Mouse (Mus musculus) hindbrain, embryonic 14.5 days (tissue): ENCODE results near the gene Cox10. TPM values are rescaled to one million over a fixed set of nuclear protein-coding genes. Genes with fewer than 3 reads are reported as not detected.

Experiments used
- ATAC-seq: fragments of 200-750 bp; cut with Nextera tagmentation; 2 replicates; pipeline ENCODE4 v1.8.0; 2017; ENCODE audit warnings: moderate number of reproducible peaks, mild to moderate bottlenecking, moderate TSS enrichment, moderate library complexity; ENCODE audit not compliant: low FRiP score
- DNase-seq: peaks from one replicate; pipeline ENCODE4 v3.0.0-alpha.2; 2015; ENCODE audit warnings: low spot score
- H3K27ac ChIP-seq: fragments of 300-500 bp; sonication (generic); 2 replicates; pipeline ENCODE4 v1.5.1; 2014; ENCODE audit warnings: mild to moderate bottlenecking, moderate library complexity
- H3K27me3 ChIP-seq: fragments of 300-500 bp; sonication (generic); 2 replicates; pipeline ENCODE4 v1.6.1; 2014; ENCODE audit warnings: mild to moderate bottlenecking, low read length, mixed read lengths; ENCODE audit not compliant: control insufficient read depth, insufficient read depth
- H3K36me3 ChIP-seq: fragments of 300-500 bp; sonication (generic); replicated peaks from 2 replicates; pipeline ENCODE4 v1.6.1; 2014; ENCODE audit not compliant: control insufficient read depth, insufficient read depth
- H3K4me1 ChIP-seq: fragments of 300-500 bp; sonication (generic); replicated peaks from 2 replicates; pipeline ENCODE4 v1.6.1; 2014; ENCODE audit warnings: antibody characterized with exemption, low read length, mixed read lengths; ENCODE audit not compliant: control insufficient read depth, insufficient read depth
- H3K4me2 ChIP-seq: fragments of 300-500 bp; sonication (generic); replicated peaks from 2 replicates; pipeline ENCODE4 v1.6.1; 2014; ENCODE audit warnings: mild to moderate bottlenecking, moderate library complexity
- H3K4me3 ChIP-seq: fragments of 300-500 bp; sonication (generic); replicated peaks from 2 replicates; pipeline ENCODE4 v1.5.1; 2014; ENCODE audit warnings: mild to moderate bottlenecking, low read length
- H3K9ac ChIP-seq: fragments of 300-500 bp; sonication (generic); 2 replicates; pipeline ENCODE4 v1.6.1; 2014
- H3K9me3 ChIP-seq: fragments of 300-500 bp; sonication (generic); 2 replicates; pipeline ENCODE4 v1.6.1; 2016; ENCODE audit warnings: low read length; ENCODE audit not compliant: control insufficient read depth
- WGBS: fragments of 180-500 bp; shearing (Covaris S2); extraction: QIAGEN DNeasy Blood & Tissue Kit; methylation state at CpG from one replicate; pipeline ENCODE4 v1.1.7; 2014; 5-methylcytosine and 5-hydroxymethylcytosine counted together
- polyA plus RNA-seq: library from polyadenylated mRNA; unstranded; fragments of >200 nt; fragmentation: Nextera tagmentation; extraction: Ambion mirVana; gene quantifications from 2 replicates; pipeline ENCODE4 v1.2.1, GENCODE M21; 2014

The Cox10 gene
- polyA plus RNA-seq, 1 experiment from 2014 or later = 30.0 TPM

DNA sequence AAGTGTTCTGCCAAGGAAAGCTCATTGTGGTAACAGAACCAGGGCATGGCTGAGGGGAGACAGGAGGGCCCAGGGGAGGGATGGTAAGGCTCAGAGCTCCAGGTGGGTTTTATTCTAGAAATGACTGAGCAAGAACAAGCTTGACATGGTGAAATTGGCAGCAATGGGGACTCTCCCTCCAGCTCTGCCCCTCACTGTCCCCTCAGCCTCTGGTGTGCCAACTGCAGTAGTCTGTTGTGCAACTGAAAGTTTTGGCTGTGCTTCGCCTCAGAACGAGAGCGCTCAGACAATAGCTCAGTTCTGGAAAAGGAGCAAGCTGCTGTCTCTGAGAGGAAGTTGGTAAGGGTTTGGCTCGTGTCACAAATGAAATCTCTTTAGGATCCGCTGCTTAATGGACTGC, 113.8 kb downstream of the Cox10 start:
- Histone ChIP-seq H3K9me3 (no peaks in the 10 kb centered on the region), H3K27ac (no peak overlapping the region), H3K27me3 (no peaks in the 10 kb centered on the region), H3K4me1 (peaks cover 27% of the 10 kb centered on the region), H3K4me3 (no peak overlapping the region), H3K36me3 (peaks cover 9% of the 10 kb centered on the region), H3K4me2 (no peak overlapping the region), H3K9ac (no peak overlapping the region)
- WGBS = 73% methylated on average over 5 of the region's 5 CpGs
- no peak for DNase-seq
- no peak for ATAC-seq

- H3K4me1 ChIP-seq = peaks cover 13% of the 10 kb centered on the region
- ATAC-seq = no peak
- no peaks in the 10 kb centered on the region for H3K27me3 ChIP-seq
- H3K4me3 ChIP-seq = no peak overlapping the region
- WGBS = 40% methylated on average over 4 of the region's 4 CpGs
- no peak overlapping the region for H3K9ac ChIP-seq
- no peaks in the 10 kb centered on the region for H3K9me3 ChIP-seq
- H3K27ac ChIP-seq = no peak overlapping the region
- no peak for DNase-seq
- H3K36me3 ChIP-seq = no peaks in the 10 kb centered on the region
- H3K4me2 ChIP-seq = no peak overlapping the region
Measured at GRCm38 (mm10) chr11:63957207-63957606, 122.1 kb downstream of the Cox10 start.

DNA sequence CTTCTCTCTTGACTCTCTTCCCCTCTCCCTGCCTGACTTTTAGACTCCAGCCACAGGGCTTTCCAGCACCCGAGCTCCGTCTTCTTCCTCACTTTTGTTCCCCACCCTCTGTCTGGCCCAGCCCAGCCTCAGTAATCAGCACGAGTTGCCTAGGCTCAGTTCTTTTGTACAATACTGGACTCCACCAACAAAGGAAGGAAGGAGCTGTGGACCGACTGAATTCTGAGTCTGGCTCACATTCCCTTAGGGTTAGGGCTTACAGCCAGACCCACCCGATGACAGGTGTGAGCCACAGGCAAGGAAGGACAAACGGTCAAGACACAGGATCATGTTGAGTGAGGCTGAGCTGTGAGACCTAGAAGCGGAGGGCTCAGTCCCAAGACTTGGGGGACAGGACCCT, 122.5 kb downstream of the Cox10 start:
- Histone ChIP-seq H3K9ac (peak overlapping the region; percentile 17; the same call in 1 of the 2 replicates), H3K4me3 (no peak overlapping the region), H3K9me3 (no peaks in the 10 kb centered on the region), H3K36me3 (no peaks in the 10 kb centered on the region), H3K4me1 (peaks cover 17% of the 10 kb centered on the region), H3K4me2 (no peak overlapping the region), H3K27me3 (no peaks in the 10 kb centered on the region), H3K27ac (no peak overlapping the region)
- DNase-seq (no peak), ATAC-seq (no peak)
- WGBS = 26% methylated on average over 7 of the region's 7 CpGs

DNA sequence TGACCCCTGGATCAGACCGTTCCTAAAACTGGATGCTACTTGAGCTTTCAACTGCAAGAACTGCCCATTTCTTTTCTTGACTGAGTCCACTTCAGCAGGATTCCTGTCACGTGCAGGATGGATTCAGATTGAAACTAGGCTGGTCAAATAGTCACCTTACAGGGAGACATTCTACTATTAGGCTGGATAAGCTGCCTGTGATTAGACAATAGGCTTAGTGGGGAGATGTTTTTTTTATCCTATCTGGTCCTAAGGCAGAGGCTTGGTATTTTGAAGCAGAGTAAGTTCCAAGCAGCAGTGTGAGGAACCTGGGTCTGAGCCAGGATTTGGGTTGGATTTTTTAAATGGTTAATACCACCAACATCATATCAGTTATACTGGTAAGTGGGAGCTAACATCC, 125.4 kb downstream of the Cox10 start:
- Histone ChIP-seq H3K4me3 (no peak overlapping the region), H3K36me3 (no peaks in the 10 kb centered on the region)
- ATAC-seq = no peak

GRCm38 (mm10) chr11:63952743-63953191, 126.5 kb downstream of the Cox10 start:
- no peak for DNase-seq
- H3K4me2 ChIP-seq = peak overlapping the region; percentile 43; the same call in 1 of the 2 replicates
- H3K4me3 ChIP-seq = no peak overlapping the region
- H3K4me1 ChIP-seq = peaks cover 17% of the 10 kb centered on the region
- 0 out of 2 replicates have a peak, but pooled peaks cover 7% of the 10 kb centered on the region for H3K27me3 ChIP-seq
- WGBS = 15% methylated on average over 4 of the region's 4 CpGs
- ATAC-seq = no peak
- H3K9ac ChIP-seq = no peak overlapping the region
- no peaks in the 10 kb centered on the region for H3K36me3 ChIP-seq
- no peak overlapping the region; the same call in 1 of the 2 replicates for H3K27ac ChIP-seq
- no peaks in the 10 kb centered on the region for H3K9me3 ChIP-seq

More for the DNA sequence above, 125.4 kb downstream of the Cox10 start:
- DNase-seq = no peak
- Histone ChIP-seq H3K4me2 (no peak overlapping the region), H3K27ac (no peak overlapping the region), H3K9ac (no peak overlapping the region), H3K4me1 (peaks cover 17% of the 10 kb centered on the region), H3K9me3 (no peaks in the 10 kb centered on the region), H3K27me3 (0 out of 2 replicates have a peak, but pooled peaks cover 7% of the 10 kb centered on the region)
- WGBS = 89% methylated on average over 2 of the region's 2 CpGs

DNA sequence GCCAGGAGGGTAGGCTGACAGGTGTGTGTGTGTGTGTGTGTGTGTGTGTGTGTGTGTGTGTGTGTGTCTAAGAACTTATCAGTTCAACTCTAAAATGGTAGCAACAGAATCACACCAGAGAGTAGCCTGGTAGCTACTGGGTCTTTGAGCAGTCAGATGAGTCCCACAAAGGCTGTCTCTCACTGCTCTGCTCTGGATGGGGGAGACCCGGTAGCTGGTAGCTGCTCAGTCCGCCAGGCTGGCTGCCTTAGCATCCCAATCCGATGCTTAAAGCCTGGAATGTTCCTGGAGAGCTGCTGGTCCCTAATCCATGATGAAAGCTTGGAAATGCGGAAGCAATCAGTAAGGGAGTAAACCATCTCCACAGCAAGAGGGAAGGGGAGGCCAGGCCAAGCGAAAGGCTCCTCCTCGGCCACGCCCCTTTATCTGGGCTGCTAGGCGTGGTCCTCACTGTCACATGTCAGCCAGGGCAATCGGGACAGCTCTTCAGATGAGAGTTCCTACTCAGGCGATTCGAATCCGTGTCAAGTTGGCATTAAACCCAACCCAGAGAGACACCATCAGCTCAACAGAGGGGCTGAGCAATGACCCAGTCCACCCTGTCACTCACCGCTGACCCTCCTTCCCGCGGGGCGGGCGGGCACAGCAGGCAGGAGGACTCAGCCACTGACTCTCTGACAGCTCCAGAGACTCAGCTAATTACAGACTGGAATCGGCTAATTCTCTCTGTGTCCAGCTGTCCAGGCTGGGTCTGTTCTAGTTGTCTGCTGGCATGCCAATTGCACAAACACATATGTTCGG, 127.2 kb downstream of the Cox10 start:
- DNase-seq (peak; percentile 45), ATAC-seq (peak; percentile 60)
- peaks cover 17% of the 10 kb centered on the region for H3K4me1 ChIP-seq
- no peak overlapping the region for H3K27ac ChIP-seq
- H3K27me3 ChIP-seq = 0 out of 2 replicates have a peak, but pooled peaks cover 7% of the 10 kb centered on the region
- H3K9ac ChIP-seq = 0 out of 2 replicates have a peak overlapping the region, but pooled peaks have one; percentile 21
- no peaks in the 10 kb centered on the region for H3K36me3 ChIP-seq
- WGBS = 4% methylated on average over 19 of the region's 19 CpGs
- no peaks in the 10 kb centered on the region for H3K9me3 ChIP-seq
- no peak overlapping the region for H3K4me3 ChIP-seq
- peak overlapping the region; percentile 43 for H3K4me2 ChIP-seq

GRCm38 (mm10) chr11:63948371-63948770, 130.9 kb downstream of the Cox10 start:
- H3K9ac ChIP-seq = no peak overlapping the region
- no peaks in the 10 kb centered on the region for H3K36me3 ChIP-seq
- no peak for DNase-seq
- H3K4me1 ChIP-seq = peaks cover 13% of the 10 kb centered on the region
- no peaks in the 10 kb centered on the region for H3K9me3 ChIP-seq
- H3K27me3 ChIP-seq = 0 out of 2 replicates have a peak, but pooled peaks cover 7% of the 10 kb centered on the region
- ATAC-seq = no peak
- 87% methylated on average over 11 of the region's 11 CpGs for WGBS
- no peak overlapping the region for H3K4me3 ChIP-seq
- H3K27ac ChIP-seq = no peak overlapping the region
- no peak overlapping the region for H3K4me2 ChIP-seq

DNA sequence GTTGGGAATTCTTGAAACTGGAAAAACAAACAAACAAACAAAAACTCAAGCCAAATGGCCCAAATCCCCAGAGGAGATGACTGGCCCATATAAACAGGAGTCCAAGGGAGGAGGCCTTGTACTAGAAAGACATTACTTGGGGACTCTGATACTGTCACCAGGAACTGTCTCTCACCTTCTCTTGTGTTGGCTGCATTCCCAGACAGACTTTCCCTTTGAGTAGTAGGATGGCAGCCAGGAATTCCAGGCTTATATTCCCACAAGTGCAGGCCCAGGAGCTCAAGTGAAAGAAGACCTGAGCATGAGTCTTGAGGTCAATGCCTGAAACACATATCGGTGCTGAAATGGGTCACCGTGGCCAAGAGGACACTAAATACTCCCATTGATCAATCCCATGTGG, 132.2 kb downstream of the Cox10 start:
- Histone ChIP-seq H3K27me3 (0 out of 2 replicates have a peak, but pooled peaks cover 7% of the 10 kb centered on the region), H3K4me2 (no peak overlapping the region), H3K27ac (no peak overlapping the region), H3K4me3 (no peak overlapping the region), H3K4me1 (peaks cover 3% of the 10 kb centered on the region; the same call in 1 of the 2 replicates), H3K9ac (no peak overlapping the region), H3K36me3 (no peaks in the 10 kb centered on the region), H3K9me3 (no peaks in the 10 kb centered on the region)
- DNase-seq (no peak), ATAC-seq (no peak)
- WGBS = 97% methylated on average over 2 of the region's 2 CpGs

DNA sequence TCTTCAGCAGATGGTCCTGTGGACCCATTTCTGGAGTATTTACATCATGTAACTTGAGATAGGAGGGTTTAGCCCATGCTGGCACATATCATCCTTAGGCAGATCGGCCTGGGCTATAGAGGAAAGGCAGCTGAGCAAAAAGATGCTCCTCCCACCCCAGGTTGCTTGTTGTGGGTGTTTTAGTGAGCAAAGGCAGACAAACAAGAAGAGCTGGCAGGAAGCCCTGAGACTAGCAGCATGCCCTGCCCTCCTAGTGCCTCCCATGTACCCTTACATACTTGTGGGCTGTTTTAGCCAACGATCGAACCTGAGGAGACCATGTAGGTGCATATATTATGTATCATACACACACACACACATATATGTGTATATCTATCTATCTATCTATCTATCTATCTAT, 135.3 kb downstream of the Cox10 start:
- no peaks in the 10 kb centered on the region for H3K27me3 ChIP-seq
- no peak overlapping the region for H3K9ac ChIP-seq
- H3K4me3 ChIP-seq = no peak overlapping the region
- ATAC-seq = no peak
- H3K4me1 ChIP-seq = no peaks in the 10 kb centered on the region
- H3K36me3 ChIP-seq = no peaks in the 10 kb centered on the region
- no peak overlapping the region for H3K27ac ChIP-seq
- H3K9me3 ChIP-seq = no peaks in the 10 kb centered on the region
- no peak for DNase-seq
- WGBS = 98% methylated on average over 3 of the region's 3 CpGs
- H3K4me2 ChIP-seq = no peak overlapping the region
